Mouse (Mus musculus): Measurements from ENCODE around the gene Slc16a11.
A peak's percentile ranks its signal among the peaks of the same experiment; 100 is the strongest.

Gene Slc16a11

GRCm38 (mm10) chr11:70200036-70200608 is 12.4 kb upstream of the Slc16a11 start:
- DNase-seq (ENCODE audit: low read depth, low spot score), result no peak

GRCm38 (mm10) chr11:70201691-70202090 is 10.9 kb upstream of the Slc16a11 start:
- peak; percentile 75 for DNase-seq (ENCODE audit: low read depth, low spot score)

- DNase-seq (ENCODE audit: low read depth, low spot score), result no peak
Observed at GRCm38 (mm10) chr11:70206801-70207200, 5.8 kb upstream of the Slc16a11 start.

- DNase-seq (ENCODE audit: low read depth, low spot score), result no peak
Observed at GRCm38 (mm10) chr11:70207283-70207682, 5.3 kb upstream of the Slc16a11 start.

DNA sequence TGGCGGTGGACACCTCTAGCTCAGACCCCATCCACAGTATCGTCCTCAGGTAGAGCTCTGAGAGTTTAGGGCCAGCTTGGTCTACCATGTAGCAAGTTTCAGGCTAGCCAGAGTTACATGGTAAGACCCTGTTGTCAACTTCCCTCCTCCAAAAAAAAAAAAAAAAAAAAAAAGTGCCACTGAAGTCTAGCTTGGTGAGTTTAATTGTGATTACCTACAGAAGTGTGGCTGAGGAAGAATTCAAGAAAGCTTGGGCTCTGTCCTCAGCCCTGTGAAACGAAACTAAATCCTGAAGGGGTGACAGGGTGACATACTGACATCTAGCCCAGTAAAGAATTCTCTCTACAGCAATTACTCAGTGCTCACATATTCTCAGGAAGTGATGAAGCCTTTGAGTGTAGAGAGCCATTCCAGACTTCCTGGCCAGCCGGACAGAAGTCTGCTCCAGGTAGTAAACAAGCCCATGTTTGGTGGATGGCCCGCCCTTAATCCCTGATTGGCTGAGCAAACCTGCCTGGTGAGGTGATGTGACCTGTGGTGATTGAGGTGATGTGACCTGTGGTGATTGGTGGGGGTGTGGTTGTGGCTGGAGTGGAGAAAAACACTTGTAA is 3.7 kb upstream of the Slc16a11 start:
- DNase-seq (ENCODE audit: low read depth, low spot score), result no peak

DNA sequence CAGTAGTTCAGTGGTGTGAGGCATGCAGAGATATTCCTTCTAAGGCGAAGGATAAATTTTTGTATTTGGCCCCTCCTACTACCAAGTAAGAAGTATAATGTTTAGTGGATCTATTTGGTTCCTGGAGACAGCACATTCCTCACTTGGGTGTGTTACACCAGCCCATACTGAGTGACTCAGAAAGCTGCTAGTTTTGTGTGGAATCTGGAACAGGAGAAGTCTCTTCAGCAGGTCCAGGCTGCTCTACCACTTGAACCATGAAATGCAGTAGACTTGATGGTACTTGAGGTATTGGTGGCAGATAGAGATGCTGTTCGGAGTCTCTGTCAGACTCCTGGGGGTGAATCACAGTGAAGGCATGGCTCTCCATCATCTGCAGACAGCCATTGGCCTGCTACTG is 1.9 kb upstream of the Slc16a11 start:
- peak; percentile 26 for DNase-seq (ENCODE audit: low read depth, low spot score)

- no peak for DNase-seq (ENCODE audit: low read depth, low spot score)
Observed at GRCm38 (mm10) chr11:70211972-70212371, 580 bp upstream of the Slc16a11 start.

DNA sequence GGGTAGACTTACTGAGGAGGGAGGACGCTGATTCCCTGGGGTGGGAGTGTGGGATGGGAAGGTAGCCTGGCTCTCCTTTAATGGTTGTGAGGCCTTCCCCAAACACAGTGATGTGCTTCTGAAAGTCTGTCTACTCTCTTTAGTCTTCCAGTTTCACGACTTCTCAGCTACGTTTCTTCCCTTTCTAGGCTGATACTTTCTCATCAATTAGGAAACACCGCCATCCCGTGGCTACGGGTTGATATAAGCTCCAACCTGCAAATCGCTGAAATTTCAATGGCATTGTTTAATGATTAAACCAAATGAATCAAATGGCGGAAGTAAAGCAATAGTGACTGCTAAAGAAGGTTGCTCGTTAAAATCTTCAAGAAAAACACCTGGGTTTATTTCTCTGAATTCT is 344 bp downstream of the Slc16a11 start:
- DNase-seq (ENCODE audit: low read depth, low spot score), result peak; percentile 46

DNA sequence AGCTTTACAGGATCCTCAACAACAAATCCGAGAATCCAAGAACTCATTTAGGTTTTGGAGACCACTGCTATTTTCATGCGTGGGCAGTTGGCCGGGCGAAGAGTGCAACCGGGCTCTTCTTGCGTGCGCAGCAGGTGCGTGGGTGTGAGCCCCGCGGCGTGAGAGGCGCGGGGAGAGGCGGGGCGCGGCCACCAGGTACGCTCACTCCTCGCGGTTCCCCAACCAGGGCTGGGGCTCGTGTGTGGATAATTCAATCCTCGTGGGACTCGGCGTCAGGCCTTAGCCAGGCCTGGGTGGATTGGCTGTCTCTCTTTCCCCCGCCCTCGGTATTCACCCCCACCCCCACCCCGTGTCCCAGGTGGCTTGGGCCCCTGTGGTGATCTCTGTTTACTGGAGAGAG is 1.2 kb downstream of the Slc16a11 start:
- DNase-seq (ENCODE audit: low read depth, low spot score), result no peak

- peak; percentile 29 for DNase-seq (ENCODE audit: low read depth, low spot score)
Observed at GRCm38 (mm10) chr11:70214191-70214855, 1.8 kb downstream of the Slc16a11 start.

DNA sequence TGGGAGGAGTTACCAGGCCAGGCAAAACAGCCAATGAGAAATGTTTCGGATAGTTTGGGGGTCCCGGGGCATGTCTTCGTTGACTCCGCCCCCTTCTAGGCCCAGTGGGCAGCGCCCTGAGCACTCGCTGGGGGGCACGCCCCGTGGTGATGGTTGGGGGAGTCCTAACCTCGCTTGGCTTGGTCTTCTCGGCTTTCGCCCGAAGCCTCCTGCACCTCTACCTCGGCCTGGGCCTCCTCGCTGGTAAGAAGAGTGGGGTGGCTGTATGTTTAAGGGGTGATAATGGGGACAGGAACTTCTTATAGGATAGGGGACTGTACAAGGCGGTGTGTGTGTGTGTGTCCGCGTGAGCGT is 2.3 kb downstream of the Slc16a11 start:
- peak; percentile 25 for DNase-seq (ENCODE audit: low read depth, low spot score)

DNA sequence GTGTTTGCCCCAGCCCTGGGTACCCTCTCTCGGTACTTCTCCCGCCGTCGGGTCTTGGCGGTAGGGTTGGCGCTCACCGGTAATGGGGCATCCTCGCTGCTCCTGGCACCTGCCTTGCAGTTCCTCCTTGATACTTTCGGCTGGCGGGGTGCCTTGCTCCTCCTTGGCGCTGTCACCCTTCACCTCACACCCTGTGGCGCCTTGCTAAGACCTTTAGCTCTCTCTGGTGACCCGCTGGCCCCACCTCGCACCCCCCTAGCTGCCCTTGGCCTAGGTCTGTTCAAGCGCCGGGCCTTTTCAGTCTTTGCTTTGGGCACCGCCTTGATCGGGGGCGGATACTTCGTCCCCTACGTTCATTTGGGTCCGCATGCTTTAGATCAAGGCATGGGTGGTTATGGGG is 2.7 kb downstream of the Slc16a11 start:
- no peak for DNase-seq (ENCODE audit: low read depth, low spot score)

- DNase-seq (ENCODE audit: low read depth, low spot score), result no peak
Observed at GRCm38 (mm10) chr11:70216103-70216502, 3.6 kb downstream of the Slc16a11 start.

DNA sequence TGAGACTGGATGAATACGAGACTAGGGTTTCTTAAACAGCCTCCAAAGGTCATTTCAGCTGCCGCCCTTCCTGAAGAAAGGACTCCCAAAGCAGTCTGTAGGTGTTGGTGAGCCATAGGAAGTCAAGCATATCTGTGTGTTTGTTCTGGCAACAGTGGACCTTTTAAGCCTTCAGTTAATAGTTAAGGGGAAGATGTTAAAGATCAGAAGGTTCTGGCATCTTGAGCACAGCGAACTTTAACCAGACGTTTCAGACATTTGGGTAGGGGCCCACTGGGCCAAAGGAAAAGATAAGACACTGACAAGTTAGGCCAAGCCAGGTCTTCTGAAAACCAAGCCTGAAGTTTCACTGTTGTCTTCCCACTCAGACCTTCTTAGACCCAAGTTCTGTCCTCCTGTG is 5.5 kb downstream of the Slc16a11 start:
- DNase-seq (ENCODE audit: low read depth, low spot score), result no peak

DNA sequence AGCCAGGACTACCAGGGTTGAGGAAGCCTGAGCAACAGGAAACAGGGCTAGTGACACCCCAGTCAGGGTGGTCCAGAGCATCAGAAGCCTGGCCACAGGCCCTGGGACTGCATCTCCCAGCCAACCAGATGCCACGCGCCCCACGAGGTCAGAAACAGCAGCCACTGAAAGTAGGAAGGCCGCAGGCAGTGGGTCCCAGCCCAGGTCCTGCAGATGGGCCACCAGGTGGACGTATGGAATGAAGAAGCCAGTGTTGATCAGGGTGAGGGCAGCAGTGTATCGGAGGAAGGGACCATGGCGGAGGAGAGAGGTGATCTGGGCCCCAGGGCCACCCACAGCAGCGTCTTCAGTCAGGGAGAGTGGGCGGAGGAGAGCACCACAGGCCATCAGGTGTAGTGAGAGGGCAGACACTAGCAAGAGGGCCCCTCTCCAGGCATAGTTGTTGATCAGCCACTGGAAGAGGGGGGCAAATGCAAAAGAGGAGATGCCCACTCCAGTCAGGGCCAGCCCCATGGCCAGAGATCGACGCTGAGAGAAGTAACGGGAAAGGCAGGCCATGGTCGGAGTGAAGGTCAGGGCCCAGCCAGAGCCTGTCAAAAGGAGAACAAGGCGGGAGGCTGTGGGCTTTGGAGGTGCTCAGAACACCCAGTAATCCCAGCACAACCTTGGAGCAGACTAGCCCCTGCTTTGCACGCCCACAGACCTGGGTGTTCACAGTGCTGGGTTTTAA is 6.4 kb downstream of the Slc16a11 start:
- DNase-seq (ENCODE audit: low read depth, low spot score), result no peak

- DNase-seq (ENCODE audit: low read depth, low spot score), result no peak
Observed at GRCm38 (mm10) chr11:70219873-70220272, 7.3 kb downstream of the Slc16a11 start.

DNA sequence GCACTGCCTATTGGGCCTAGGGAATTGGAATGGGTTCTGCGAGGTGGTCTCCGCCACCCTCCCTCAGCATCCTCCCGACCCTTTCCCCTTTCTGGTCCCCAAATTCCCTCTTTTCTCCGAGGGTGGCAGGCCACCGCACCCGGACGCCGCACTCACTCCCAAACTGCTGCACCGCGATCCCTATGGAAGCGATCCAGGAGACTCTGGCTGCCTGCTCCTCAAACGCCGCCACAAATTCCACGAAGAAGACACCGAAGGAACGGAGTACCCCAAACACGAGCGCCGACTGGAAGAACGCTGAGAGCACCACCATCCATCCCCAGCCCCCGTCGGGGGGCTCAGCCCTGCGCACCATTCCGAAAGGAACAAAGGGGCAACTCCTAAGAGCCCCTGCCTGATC is 7.8 kb downstream of the Slc16a11 start:
- DNase-seq (ENCODE audit: low read depth, low spot score), result no peak

- DNase-seq (ENCODE audit: low read depth, low spot score), result peak; percentile 99
Observed at GRCm38 (mm10) chr11:70220731-70221602, 8.4 kb downstream of the Slc16a11 start, which contains the start of gene Slc16a13. Gene Slc16a13, minus strand, starts transcription at chr11:70221064.

DNA sequence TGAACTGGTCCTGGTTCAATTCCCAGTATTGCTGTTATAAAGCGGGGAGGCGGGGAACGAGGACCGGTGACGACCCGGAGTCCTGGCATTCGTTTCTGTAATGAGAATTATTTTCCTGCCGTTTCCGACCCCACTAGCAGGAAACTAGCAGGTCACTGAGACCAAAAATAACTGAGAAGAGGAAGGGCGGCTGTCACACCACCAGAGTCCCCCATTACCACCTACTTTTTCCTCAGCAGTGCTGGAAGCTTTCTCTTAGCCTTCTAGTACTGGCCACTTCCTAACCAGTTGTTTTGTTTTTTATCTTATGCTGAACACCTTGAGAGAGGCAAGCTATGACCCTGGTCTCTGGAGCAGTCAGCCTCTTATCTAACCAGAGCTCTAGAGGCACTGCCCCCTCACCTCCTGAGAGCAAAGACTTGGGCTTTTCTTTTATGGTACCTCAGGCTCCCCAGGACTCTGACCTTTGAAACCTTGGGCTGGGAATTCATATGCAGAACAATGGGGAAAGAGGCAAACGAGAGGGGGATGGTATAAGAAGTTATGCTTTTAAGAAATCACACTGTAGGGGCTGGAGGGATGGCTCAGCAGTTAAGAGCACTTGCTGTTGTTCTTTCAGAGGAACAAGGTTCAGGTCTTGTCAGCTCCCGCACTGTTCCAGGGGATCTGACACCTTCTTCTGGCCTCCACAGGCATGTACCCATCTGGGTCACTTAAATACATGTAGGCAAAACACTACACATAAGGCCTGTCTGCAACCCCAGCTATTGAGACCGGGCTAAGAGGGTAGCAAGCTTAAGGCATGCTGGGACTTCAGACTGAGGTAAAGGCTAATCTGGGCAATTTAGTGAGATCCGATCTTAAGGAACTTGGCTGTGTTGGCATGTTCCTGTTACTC is 9.3 kb downstream of the Slc16a11 start:
- peak; percentile 76 for DNase-seq (ENCODE audit: low read depth, low spot score)

GRCm38 (mm10) chr11:70223724-70224123 is 11.2 kb downstream of the Slc16a11 start:
- no peak for DNase-seq (ENCODE audit: low read depth, low spot score)

Measured in R1 (cell line).